Mouse (Mus musculus) MEL (cell line): ENCODE data around the gene Traf5. TPM values are rescaled to one million over a fixed set of nuclear protein-coding genes. Genes with fewer than 3 reads are reported as not detected.

Experiments
- DNase-seq: peaks from one replicate; pipeline ENCODE4 v3.0.0; 2011; ENCODE audit warnings: low read depth, low spot score
- H3K27ac ChIP-seq: 2 replicates; pipeline ENCODE4 v1.5.1; 2012; ENCODE audit warnings: low read depth, mild to moderate bottlenecking, control low read depth, low read length, moderate library complexity; ENCODE audit not compliant: control insufficient read depth
- H3K27me3 ChIP-seq, 2 experiments: fragments of 150-350 bp in 1 of 2; sonication (generic) in 1 of 2; 2 replicates each; pipeline ENCODE4 v1.6.1; 2012; ENCODE audit warnings: low read length in 2 of 2, mild to moderate bottlenecking in 2 of 2, improper control_type of control experiment in 1 of 2, moderate library complexity in 1 of 2; ENCODE audit not compliant: insufficient read depth in 2 of 2, control insufficient read depth in 1 of 2
- H3K36me3 ChIP-seq, 2 experiments: 2 replicates each; pipeline ENCODE4 v1.6.1; 2012 to 2014; ENCODE audit warnings: low read length in 2 of 2, improper control_type of control experiment in 1 of 2, inconsistent platforms in 1 of 2, mild to moderate bottlenecking in 1 of 2; ENCODE audit not compliant: insufficient read depth in 2 of 2, control insufficient read depth in 1 of 2
- H3K4me1 ChIP-seq, 2 experiments: fragments of 150-350 bp in 1 of 2; sonication (generic) in 1 of 2; 2 replicates each; pipeline ENCODE4 v1.6.1; 2012; ENCODE audit warnings: low read length in 2 of 2, improper control_type of control experiment in 1 of 2, mild to moderate bottlenecking in 1 of 2; ENCODE audit not compliant: insufficient read depth in 2 of 2, control insufficient read depth in 1 of 2
- H3K4me3 ChIP-seq, 2 experiments: fragments of 150-350 bp in 1 of 2; sonication (generic) in 1 of 2; 2 replicates each; pipeline ENCODE4 v1.5.1; 2012; ENCODE audit warnings: low read depth in 2 of 2, low read length in 2 of 2, mild to moderate bottlenecking in 2 of 2, moderate library complexity in 2 of 2, control low read depth in 1 of 2, improper control_type of control experiment in 1 of 2; ENCODE audit not compliant: control insufficient read depth in 1 of 2, insufficient read depth in 1 of 2
- H3K79me2 ChIP-seq: 2 replicates; pipeline ENCODE4 v1.6.1; 2012; ENCODE audit warnings: mild to moderate bottlenecking, low read length, moderate library complexity; ENCODE audit not compliant: control insufficient read depth, poor library complexity, insufficient read depth
- H3K9ac ChIP-seq: 2 replicates; pipeline ENCODE4 v1.6.1; 2012; ENCODE audit warnings: low read depth, mild to moderate bottlenecking, control low read depth, low read length, moderate library complexity; ENCODE audit not compliant: control insufficient read depth, poor library complexity, severe bottlenecking
- H3K9me3 ChIP-seq: fragments of 150-350 bp; sonication (generic); replicated peaks from 2 replicates; pipeline ENCODE4 v1.6.1; 2012; ENCODE audit warnings: mild to moderate bottlenecking, low read length, improper control_type of control experiment, moderate library complexity; ENCODE audit not compliant: insufficient read depth
- CTCF ChIP-seq, 3 experiments: IDR thresholded peaks in 2 of 3; conservative IDR thresholded peaks in 1 of 3; 2 replicates each; pipeline ENCODE4 v1.5.1; 2011 to 2012; ENCODE audit warnings: low read length in 3 of 3, low read depth in 2 of 3, mild to moderate bottlenecking in 2 of 3, improper control_type of control experiment in 1 of 3, inconsistent platforms in 1 of 3, mixed read lengths in 1 of 3, moderate library complexity in 1 of 3; ENCODE audit not compliant: control insufficient read depth in 1 of 3, insufficient read depth in 1 of 3, poor library complexity in 1 of 3, severe bottlenecking in 1 of 3
- E2F4 ChIP-seq: IDR thresholded peaks from 2 replicates; pipeline ENCODE4 v1.6.1; 2011; ENCODE audit warnings: low read depth, low read length, improper control_type of control experiment, borderline replicate concordance
- HCFC1 ChIP-seq: IDR thresholded peaks from 2 replicates; pipeline ENCODE4 v1.6.1; 2012; ENCODE audit warnings: low read depth, mild to moderate bottlenecking, inconsistent platforms, low read length, improper control_type of control experiment, moderate library complexity
- MAZ ChIP-seq: IDR thresholded peaks from 2 replicates; pipeline ENCODE4 v1.6.1; 2012; ENCODE audit warnings: low read depth, mild to moderate bottlenecking, inconsistent platforms, low read length, improper control_type of control experiment
- RAD21 ChIP-seq: IDR thresholded peaks from 2 replicates; pipeline ENCODE4 v1.6.1; 2011; ENCODE audit warnings: mild to moderate bottlenecking, low read depth, low read length, improper control_type of control experiment
- RCOR1 ChIP-seq: IDR thresholded peaks from 2 replicates; pipeline ENCODE4 v1.6.1; 2012; ENCODE audit warnings: low read depth, mild to moderate bottlenecking, inconsistent platforms, low read length, improper control_type of control experiment
- TAL1 ChIP-seq: IDR thresholded peaks from 2 replicates; pipeline ENCODE4 v1.6.1; 2012; ENCODE audit warnings: mild to moderate bottlenecking, inconsistent platforms, low read length, moderate library complexity, mixed read lengths
- TBP ChIP-seq: IDR thresholded peaks from 2 replicates; pipeline ENCODE4 v1.8.0; 2011; ENCODE audit warnings: low read depth, low read length, improper control_type of control experiment
- UBTF ChIP-seq: IDR thresholded peaks from 2 replicates; pipeline ENCODE4 v1.6.1; 2012; ENCODE audit warnings: low read depth, mild to moderate bottlenecking, inconsistent platforms, low read length, improper control_type of control experiment, moderate library complexity, borderline replicate concordance; ENCODE audit not compliant: insufficient read depth
- USF1 ChIP-seq: IDR thresholded peaks from 2 replicates; pipeline ENCODE4 v1.6.1; 2014; ENCODE audit warnings: low read depth, mild to moderate bottlenecking, inconsistent platforms, low read length, improper control_type of control experiment, moderate library complexity
- ZC3H11A ChIP-seq: IDR thresholded peaks from 2 replicates; pipeline ENCODE4 v1.6.1; 2012; ENCODE audit warnings: low read depth, mild to moderate bottlenecking, inconsistent platforms, low read length, improper control_type of control experiment
- polyA plus RNA-seq, 2 experiments: library from polyadenylated mRNA; stranded (reverse) in 1 of 2; unstranded in 1 of 2; fragments of >175 nt in 1 of 2; fragments of >200 nt in 1 of 2; gene quantifications; 2 replicates each; pipeline versions ENCODE4 v1.2.1 to v1.2.4; 2012; ENCODE audit warnings: low replicate concordance in 2 of 2, low read depth in 1 of 2; ENCODE audit not compliant: insufficient read length in 2 of 2, insufficient read depth in 1 of 2, missing spikeins in 1 of 2
- total RNA-seq: library from RNA; depleted of rRNA; stranded (reverse); fragments of 300-350 nt; gene quantifications from 2 replicates; pipeline ENCODE4 v1.2.3, GENCODE M21; 2012

Traf5 gene
- total and polyA plus RNA-seq, 3 experiments: 4.0 to 7.3 TPM; not detected in 1

DNA sequence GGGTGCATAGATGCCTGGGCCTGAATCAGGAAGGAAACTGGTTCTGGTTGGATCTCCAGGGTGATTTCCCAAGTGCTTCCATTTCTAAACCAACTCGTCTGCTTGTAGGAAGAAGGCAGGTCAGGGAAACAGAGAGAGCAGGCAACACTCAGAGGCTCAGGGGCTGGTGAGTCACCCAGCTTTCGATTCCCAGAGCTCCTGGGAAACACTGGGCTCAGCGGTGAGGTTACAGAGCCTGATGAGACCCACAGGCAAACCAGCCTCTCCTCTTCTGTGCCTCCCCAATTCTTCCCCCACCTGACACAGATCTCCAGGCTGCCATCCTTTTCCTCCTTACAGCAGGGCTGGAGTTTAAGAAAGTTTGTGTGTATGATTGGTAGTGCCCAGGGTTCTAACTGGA lies 128.9 kb downstream of the Traf5 start:
- no peak overlapping the region for H3K27ac ChIP-seq
- H3K9me3 ChIP-seq: no peaks in the 10 kb centered on the region

GRCm38 (mm10) chr1:191960946-191961345 lies 131.4 kb downstream of the Traf5 start:
- no peak for DNase-seq
- H3K27me3 ChIP-seq: no peaks in the 10 kb centered on the region; a peak in 3 of 4 replicates
- no peaks in the 10 kb centered on the region for H3K79me2 ChIP-seq
- H3K4me3 ChIP-seq: no peak overlapping the region
- H3K9ac ChIP-seq: no peak overlapping the region
- 0 out of 4 replicates have a peak, but pooled peaks cover 0 to 3% of the 10 kb centered on the region in 2 experiments for H3K36me3 ChIP-seq
- 0 out of 4 replicates have a peak, but pooled peaks cover 0 to 3% of the 10 kb centered on the region in 2 experiments for H3K4me1 ChIP-seq
- no peaks in the 10 kb centered on the region for H3K9me3 ChIP-seq
- H3K27ac ChIP-seq: no peak overlapping the region
- TF ChIP-seq USF1: no peak
- no peak for TF ChIP-seq RAD21
- TF ChIP-seq RCOR1: no peak

More for the DNA sequence above, 128.9 kb downstream of the Traf5 start:
- DNase-seq: no peak
- Histone ChIP-seq H3K36me3 (0 out of 4 replicates have a peak, but pooled peaks cover 0 to 3% of the 10 kb centered on the region in 2 experiments), H3K4me3 (no peak overlapping the region), H3K9ac (no peak overlapping the region), H3K79me2 (no peaks in the 10 kb centered on the region), H3K4me1 (0 out of 4 replicates have a peak, but pooled peaks cover 0 to 3% of the 10 kb centered on the region in 2 experiments), H3K27me3 (peaks cover 0 to 3% of the 10 kb centered on the region in 2 experiments; a peak in 3 of 4 replicates)
- TF ChIP-seq TBP: no peak
- TF ChIP-seq ZC3H11A: no peak
- TF ChIP-seq UBTF: no peak
- no peak for TF ChIP-seq TAL1
- TF ChIP-seq MAZ: no peak
- no peak for TF ChIP-seq CTCF (IDR thresholded peaks at IDR 0.05 in 2 of 3, conservative IDR thresholded peaks at IDR 0.05 in 1 of 3; ENCODE audit: control insufficient read depth in 1 of 3, insufficient read depth in 1 of 3, low read depth in 2 of 3, low read length in 3 of 3, poor library complexity in 1 of 3, severe bottlenecking in 1 of 3)
- no peak for TF ChIP-seq E2F4

DNA sequence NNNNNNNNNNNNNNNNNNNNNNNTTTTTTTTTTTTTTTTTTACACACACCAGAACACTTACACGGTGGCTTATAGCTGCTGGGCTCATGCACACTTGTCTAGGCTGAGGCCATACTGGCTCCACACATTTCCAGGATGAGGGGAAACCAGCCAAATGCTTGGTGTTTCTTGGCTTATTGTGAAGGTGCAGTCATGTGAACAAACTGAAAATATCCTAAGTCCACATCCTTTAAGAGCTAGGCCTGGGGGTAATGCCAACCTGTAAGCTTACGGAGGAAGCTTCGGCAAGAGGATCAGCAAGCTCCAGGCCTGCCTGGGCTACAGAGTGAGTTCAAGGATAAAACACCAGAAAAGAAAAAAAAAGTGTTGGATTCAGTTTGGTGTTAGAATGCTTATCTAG lies 135.0 kb downstream of the Traf5 start:
- no peak overlapping the region for H3K9ac ChIP-seq
- no peak overlapping the region for H3K4me3 ChIP-seq
- H3K9me3 ChIP-seq: no peaks in the 10 kb centered on the region
- no peaks in the 10 kb centered on the region; a peak in 3 of 4 replicates for H3K27me3 ChIP-seq
- no peaks in the 10 kb centered on the region for H3K4me1 ChIP-seq
- TF ChIP-seq USF1 (no peak), HCFC1 (no peak)
- no peak for DNase-seq
- H3K27ac ChIP-seq: no peak overlapping the region
- no peaks in the 10 kb centered on the region for H3K79me2 ChIP-seq
- no peaks in the 10 kb centered on the region for H3K36me3 ChIP-seq
